Mouse (Mus musculus) left cerebral cortex, adult 6 months (tissue): ENCODE measurements around the gene Gm44965. TPM values are rescaled to one million over a fixed set of nuclear protein-coding genes. Genes with fewer than 3 reads are reported as not detected.

ENCODE experiments used
- long read RNA-seq, 2 experiments: library from polyadenylated mRNA; unstranded; transcript quantifications; one replicate each; pipeline ENCODE4 v2.0.0; 2019 to 2020
- polyA plus RNA-seq: library from polyadenylated mRNA; unstranded; fragments of <200 nt; fragmentation: Nextera tagmentation; gene quantifications from 2 replicates; pipeline ENCODE4 v1.2.3, GENCODE M21; 2021

Gm44965 gene
- polyA plus RNA-seq, result not detected in 2 replicates
- long read RNA-seq, experiment 1, partial matches to known transcripts, result 4 of 12 reads
- long read RNA-seq, experiment 1, other reads (novel, unspliced or antisense), result 7 of 12 reads
- long read RNA-seq, experiment 2, result 0 reads

GRCm38 (mm10) chr6:48593158-48594042, at the start of gene Gm44965, which contains the start of gene Repin1:
Gm44965 (plus strand) TSS chr6:48593941.
Repin1 (plus strand) TSS chr6:48593883.

DNA sequence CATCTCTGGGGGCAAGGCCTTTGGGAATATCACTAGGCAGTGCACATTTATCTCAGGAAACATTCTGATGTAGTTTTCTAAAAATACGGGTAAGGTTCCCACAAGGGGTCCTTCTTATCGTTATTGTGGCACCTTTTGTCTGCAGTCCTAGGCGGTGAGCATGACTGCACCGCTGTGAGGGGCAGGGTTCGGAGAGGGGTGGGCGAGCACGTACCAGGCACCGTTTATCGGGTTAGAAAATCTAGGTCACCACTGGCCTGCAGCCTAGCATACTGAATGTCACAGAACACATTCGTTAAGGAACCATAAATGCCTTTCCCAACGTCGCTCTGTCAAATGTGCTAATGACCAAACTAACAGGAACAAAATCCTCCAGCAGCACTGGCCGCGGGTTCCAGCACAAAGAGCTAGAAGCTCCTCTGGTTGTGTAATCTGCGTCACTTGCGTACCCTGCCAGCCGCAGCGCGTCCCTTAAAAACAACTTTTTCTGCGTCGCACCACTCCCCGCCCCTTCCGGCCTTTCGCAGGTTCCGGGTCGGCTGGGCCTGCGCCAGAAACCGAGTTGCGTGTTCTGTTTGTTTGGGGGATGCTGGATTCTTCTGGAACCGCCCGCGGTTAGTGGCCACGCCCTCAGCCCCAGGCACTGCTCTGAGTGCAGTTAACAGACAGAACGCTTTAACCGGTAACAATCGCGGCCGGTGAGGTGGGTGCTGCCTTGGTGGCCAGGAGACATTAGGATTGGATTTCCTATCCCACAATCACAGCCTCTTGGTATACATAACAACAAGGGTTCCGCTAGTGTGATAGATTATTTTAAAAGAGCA, 39.2 kb upstream of the Gm44965 start, which contains the start of gene Lrrc61:
Gene Lrrc61 (plus strand): TSS at position 517 of the 824 bp plus-strand sequence.

DNA sequence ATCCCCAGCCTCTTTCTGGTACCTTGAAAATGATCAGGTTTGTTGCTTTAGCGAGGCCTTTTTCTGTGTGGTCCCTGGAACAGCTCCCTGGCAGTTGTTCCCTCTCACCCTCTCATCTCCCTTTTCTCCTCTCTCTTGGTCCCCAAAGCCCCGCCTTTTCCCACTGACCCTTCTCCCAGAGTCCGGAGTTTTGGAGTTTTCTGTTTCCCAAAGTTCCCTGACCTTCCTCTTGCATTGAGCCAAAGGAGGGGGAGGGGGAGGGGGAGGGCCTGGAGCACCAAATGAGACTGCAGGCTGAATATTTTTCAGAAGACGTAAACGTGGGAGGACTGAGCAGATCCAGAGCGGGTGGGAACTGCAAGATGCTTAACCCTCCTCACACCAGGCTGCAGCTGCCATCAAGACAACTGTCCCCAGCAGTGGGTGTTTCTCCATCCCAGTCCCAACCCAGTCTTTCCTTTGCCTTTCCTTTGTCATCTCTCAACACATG, 21.1 kb upstream of the Gm44965 start, which contains the start of gene Rarres2:
Gene Rarres2 (minus strand): TSS at position 218 of the 490 bp plus-strand sequence.

GRCm38 (mm10) chr6:48589194-48589750, 4.5 kb upstream of the Gm44965 start, which contains the start of gene Gm45021:
Gm45021 (plus strand) TSS chr6:48589610.

GRCm38 (mm10) chr6:48601271-48602079, 7.7 kb downstream of the Gm44965 start, which contains the start of gene Zfp775:
Zfp775 (plus strand) TSS chr6:48602063.

DNA sequence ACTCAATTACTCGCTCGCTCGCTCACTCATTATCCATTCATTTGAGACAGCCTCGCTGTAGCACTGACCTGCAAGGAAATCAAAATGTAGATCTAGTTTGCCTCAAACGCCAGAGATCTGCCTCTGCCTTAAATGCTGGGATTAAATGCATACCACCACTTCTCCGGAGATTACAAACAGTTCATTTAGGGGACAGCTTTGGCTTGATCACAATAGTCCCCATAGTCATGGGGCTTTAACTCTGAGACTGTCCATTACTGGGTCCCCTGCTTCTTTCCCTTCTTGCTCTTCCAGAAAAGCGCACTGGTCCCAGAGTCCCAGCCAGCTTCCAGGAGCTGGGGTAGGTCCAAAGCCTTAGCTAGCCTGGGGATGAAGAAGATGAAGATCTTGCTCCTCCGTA, 32.7 kb downstream of the Gm44965 start, which contains the start of gene AI854703:
Gene AI854703 (plus strand): TSS at position 301 of the 400 bp plus-strand sequence.

DNA sequence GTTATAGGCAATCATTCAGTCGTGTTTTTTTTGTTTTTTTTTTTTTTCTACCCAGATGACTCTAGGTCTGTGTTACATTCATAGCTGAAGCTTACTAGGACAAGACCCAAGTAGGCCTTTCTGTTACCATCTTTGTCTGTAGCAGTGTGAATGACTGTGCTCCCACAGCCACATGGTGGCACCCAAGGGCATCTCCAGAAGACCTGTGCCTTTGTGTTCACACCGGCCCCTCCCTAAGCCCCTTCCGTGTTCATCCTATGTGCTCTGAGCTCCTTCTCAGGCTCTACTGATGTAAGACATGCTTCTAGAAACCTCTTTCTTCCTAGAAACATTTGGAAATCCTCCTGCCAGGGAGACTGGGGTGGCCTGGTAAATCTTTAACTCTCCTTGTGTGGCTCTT, 53.3 kb downstream of the Gm44965 start, which contains the start of gene Gimap8:
Gene Gimap8 (plus strand): TSS at position 240 of the 400 bp plus-strand sequence.

Other genes with a start within 250 kb of the Gm44965 start
- 4.4 and 5.4 TPM in 2 replicates for gene Krba1, start 198.4 kb upstream of the Gm44965 start, polyA plus RNA-seq
- 33.6 and 38.8 TPM in 2 replicates for gene Zfp467, start 148.1 kb upstream of the Gm44965 start, polyA plus RNA-seq
- gene Sspo, start 145.7 kb upstream of the Gm44965 start, polyA plus RNA-seq, result 0.09 and 0.16 TPM in 2 replicates
- 629 and 681 TPM in 2 replicates for gene Atp6v0e2, start 56.3 kb upstream of the Gm44965 start, polyA plus RNA-seq
- gene Lrrc61, start 39.1 kb upstream of the Gm44965 start, polyA plus RNA-seq, result 25.9 and 31.8 TPM in 2 replicates
- gene Rarres2, start 21.2 kb upstream of the Gm44965 start, polyA plus RNA-seq, result 24.4 and 29.4 TPM in 2 replicates
- gene Gm45021, start 4.3 kb upstream of the Gm44965 start, polyA plus RNA-seq, result not detected in 2 replicates
- gene Repin1, start 58 bp upstream of the Gm44965 start, polyA plus RNA-seq, result 20.9 and 23.4 TPM in 2 replicates
- gene Zfp775, start 8.1 kb downstream of the Gm44965 start, polyA plus RNA-seq, result 5.5 and 8.7 TPM in 2 replicates
- 9.7 and 11.6 TPM in 2 replicates for gene AI854703, start 32.8 kb downstream of the Gm44965 start, polyA plus RNA-seq
- gene Gimap8, start 53.3 kb downstream of the Gm44965 start, polyA plus RNA-seq, result 0.14 and 0.15 TPM in 2 replicates
- 0.36 and 0.38 TPM in 2 replicates for gene Gimap9, start 82.2 kb downstream of the Gm44965 start, polyA plus RNA-seq
- 0.20 and 0.39 TPM in 2 replicates for gene Gimap4, start 90.6 kb downstream of the Gm44965 start, polyA plus RNA-seq
- 2.5 and 3.2 TPM in 2 replicates for gene Gimap6, start 114.3 kb downstream of the Gm44965 start, polyA plus RNA-seq
- 0.59 TPM in 1 of 2 replicates, not detected in the other for gene Gm28053, start 124.7 kb downstream of the Gm44965 start, polyA plus RNA-seq
- gene Gimap7, start 124.7 kb downstream of the Gm44965 start, polyA plus RNA-seq, result not detected in 2 replicates
- 2.9 and 3.4 TPM in 2 replicates for gene Gimap1, start 145.1 kb downstream of the Gm44965 start, polyA plus RNA-seq
- gene Gimap5, start 152.3 kb downstream of the Gm44965 start, polyA plus RNA-seq, result 0.44 and 0.63 TPM in 2 replicates
- 0.10 TPM in 1 of 2 replicates, not detected in the other for gene Gimap3, start 176.9 kb downstream of the Gm44965 start, polyA plus RNA-seq
- gene Tmem176a, start 247.0 kb downstream of the Gm44965 start, polyA plus RNA-seq, result 39.3 and 69.5 TPM in 2 replicates
- 70.9 and 75.1 TPM in 2 replicates for gene Tmem176b, start 247.6 kb downstream of the Gm44965 start, polyA plus RNA-seq